ENCODE assay signal across 10 mouse cellular contexts in genomic region chr6:90327670-90328069, GRCm38 (mm10). TPM values are rescaled to one million over a fixed set of nuclear protein-coding genes. Genes with fewer than 3 reads are reported as not detected.
DNase-seq lines count a peak whose midpoint lies in the region; TF ChIP-seq lines count a peak whose summit lies in the region.
"Had no signal": no experiment of that assay in that cellular context is flagged by ENCODE, and none has a peak within 500 bp of the region (broad histone marks: within the 10 kb centered on the region; RNA-seq: fewer than 3 reads in every experiment).

No protein-coding gene starts in this region.

- TF ChIP-seq POLR2A in bone marrow, adult 2 months (IDR thresholded peaks at IDR 0.05; ENCODE audit: borderline replicate concordance, control insufficient read depth, low read depth, low read length), result no peak

- no peaks in the 10 kb centered on the region; the same call in 1 of the 2 replicates for H3K4me1 ChIP-seq in bone marrow, adult 2 months (ENCODE audit: control insufficient read depth, insufficient read depth, low read length)

- H3K4me3 ChIP-seq in bone marrow, adult 2 months (replicated peaks; ENCODE audit: control insufficient read depth, low read depth, low read length), result no peak overlapping the region
- H3K4me3 ChIP-seq: limb, embryonic 12.5 days had no signal

- H3K27ac ChIP-seq in bone marrow, adult 2 months (ENCODE audit: control insufficient read depth, insufficient read depth, low read depth, low read length, poor library complexity), result no peak overlapping the region
- H3K27ac ChIP-seq: limb, embryonic 12.5 days had no signal

- peak; percentile 17; the same call in 1 of the 2 replicates for TF ChIP-seq CTCF in bone marrow, adult 2 months (IDR thresholded peaks at IDR 0.05; ENCODE audit: control insufficient read depth, insufficient read depth, low read length)

- intact Hi-C loops in left cerebral cortex, postnatal 25 days (cut with DNase I), result loop anchor here (1.0 kb wide), 1 partner anchor 647 kb away; no protein-coding TSS in a partner anchor

- DNase-seq in cerebellum, adult 18-20 months, result peak; percentile 27 to 34
- DNase-seq in cerebellum, adult 11-12 months, result no peak
- peak; percentile 47 for DNase-seq in layer of hippocampus, adult 11-12 months (ENCODE audit: low spot score)
- DNase-seq in layer of hippocampus, postnatal 36 days, result no peak
- DNase-seq in left cerebral cortex, postnatal 25 days (ENCODE audit: low spot score in 2 of 2), result peak; percentile 26 to 50
- no peak for DNase-seq in urinary bladder, postnatal 10 days (ENCODE audit: low spot score)
- DNase-seq in urinary bladder, adult 2 months (ENCODE audit: low spot score), result no peak

- 14% methylated on average over 6 of the region's 6 CpGs for WGBS in bone marrow, adult 2 months

RNA-seq across cellular contexts. Expression of gene Chst13, which starts 2.7 kb away (rescaled TPM):
- total RNA-seq in layer of hippocampus, postnatal 36 days (2021), result not detected
- polyA plus RNA-seq in bone marrow, adult 2 months (2011; ENCODE audit: insufficient read depth, insufficient read length, low replicate concordance, missing spikeins), result 1.4 and 2.4 TPM in 2 replicates
- not detected for total RNA-seq in left cerebral cortex, postnatal 25 days (2021)
- polyA plus RNA-seq in urinary bladder, adult 2 months (2012; rRNA removed), result 0.29 and 0.31 TPM in 2 replicates
- polyA plus RNA-seq: limb, embryonic 12.5 days had no signal

RNA-seq across cellular contexts. Expression of gene Uroc1, which starts 5.4 kb away (rescaled TPM):
- total RNA-seq in layer of hippocampus, postnatal 36 days (2021), result not detected
- polyA plus RNA-seq in bone marrow, adult 2 months (2011; ENCODE audit: insufficient read depth, insufficient read length, low replicate concordance, missing spikeins), result 1.1 and 2.5 TPM in 2 replicates
- not detected for total RNA-seq in left cerebral cortex, postnatal 25 days (2021)
- 0.21 and 0.23 TPM in 2 replicates for polyA plus RNA-seq in urinary bladder, adult 2 months (2012; rRNA removed)
- total RNA-seq: G1E had no signal
- polyA plus RNA-seq: G1E had no signal

RNA-seq across cellular contexts. Expression of gene BC048671, which starts 26.7 kb away (rescaled TPM):
- total RNA-seq in layer of hippocampus, postnatal 36 days (2021), result not detected
- not detected in 2 replicates for polyA plus RNA-seq in bone marrow, adult 2 months (2011; ENCODE audit: insufficient read depth, insufficient read length, low replicate concordance, missing spikeins)
- total RNA-seq in left cerebral cortex, postnatal 25 days (2021), result not detected
- polyA plus RNA-seq in urinary bladder, adult 2 months (2012; rRNA removed), result not detected in 2 replicates
- total RNA-seq: G1E had no signal
- polyA plus RNA-seq: G1E; limb, embryonic 12.5 days had no signal

RNA-seq across cellular contexts. Expression of gene Zxdc, which starts 41.6 kb away (rescaled TPM):
- 10 to 100 TPM; 29.6 to 33.5 TPM for total RNA-seq in layer of hippocampus, postnatal 36 days (2021)
- 3.9 and 5.1 TPM in 2 replicates for polyA plus RNA-seq in bone marrow, adult 2 months (2011; ENCODE audit: insufficient read depth, insufficient read length, low replicate concordance, missing spikeins)
- total RNA-seq in left cerebral cortex, postnatal 25 days (2021), result 10 to 100 TPM; 27.2 to 29.9 TPM
- polyA plus RNA-seq in urinary bladder, adult 2 months (2012; rRNA removed), result 13.4 and 14.7 TPM in 2 replicates

Comparison
In these comparisons a context has a peak if more than half of its experiments do, and no peak if none do; other contexts are left out.
1. DNase-seq: peak in cerebellum, adult 18-20 months (2 of 2), layer of hippocampus, adult 11-12 months (single experiment) and left cerebral cortex, postnatal 25 days (2 of 2); none in cerebellum, adult 11-12 months (single experiment), layer of hippocampus, postnatal 36 days (0 of 2), urinary bladder, postnatal 10 days (single experiment) and urinary bladder, adult 2 months (single experiment).